Mouse (Mus musculus): ENCODE results near the gene Ptch2. TPM values are rescaled to one million over a fixed set of nuclear protein-coding genes. Genes with fewer than 3 reads are reported as not detected.
A peak's percentile ranks its signal among the peaks of the same experiment; 100 is the strongest.

Ptch2 gene
- polyA plus RNA-seq, 1 experiment from 2014 or later = 4.5 TPM

- Histone ChIP-seq H3K9ac (replicated peaks; ENCODE audit: low read length) (no peak overlapping the region), H3K36me3 (ENCODE audit: control insufficient read depth, insufficient read depth, low read length) (peaks cover 47% of the 10 kb centered on the region), H3K27me3 (ENCODE audit: control insufficient read depth, insufficient read depth, low read length) (no peaks in the 10 kb centered on the region), H3K4me3 (replicated peaks; ENCODE audit: low read depth, low read length) (no peak overlapping the region), H3K4me2 (ENCODE audit: low read length) (no peak overlapping the region), H3K27ac (replicated peaks; ENCODE audit: low read depth, low read length) (no peak overlapping the region), H3K4me1 (ENCODE audit: control insufficient read depth, insufficient read depth, low read length) (no peaks in the 10 kb centered on the region), H3K9me3 (ENCODE audit: control insufficient read depth, low read length) (no peaks in the 10 kb centered on the region)
- ATAC-seq (ENCODE audit: low FRiP score, low TSS enrichment) (no peak), DNase-seq (no peak)
- WGBS = 85% methylated on average over 18 of the region's 18 CpGs
Observed at GRCm38 (mm10) chr4:117148047-117148713, 52.3 kb downstream of the Ptch2 start.

DNA sequence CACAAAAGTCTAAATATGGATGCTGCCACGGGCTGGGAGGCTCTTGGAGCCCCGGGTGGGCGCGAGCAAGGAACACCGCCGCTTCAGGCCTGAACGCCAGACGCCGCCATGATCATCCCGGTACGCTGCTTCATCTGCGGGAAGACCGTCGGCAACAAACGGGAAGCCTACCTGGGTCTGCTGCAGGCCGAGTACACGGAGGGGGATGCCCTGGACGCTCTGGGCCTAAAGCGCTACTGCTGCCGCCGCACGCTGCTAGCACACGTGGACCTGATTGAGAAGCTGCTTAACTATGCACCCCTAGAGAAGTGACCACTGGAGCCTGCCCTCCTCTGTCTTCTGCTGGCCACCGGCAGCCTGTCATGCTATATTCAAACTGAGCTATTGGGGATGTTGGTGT, 52.9 kb downstream of the Ptch2 start:
- no peak overlapping the region for H3K27ac ChIP-seq (replicated peaks; ENCODE audit: low read depth, low read length)
- DNase-seq = no peak
- no peak overlapping the region for H3K4me3 ChIP-seq (replicated peaks; ENCODE audit: low read depth, low read length)
- H3K36me3 ChIP-seq (ENCODE audit: control insufficient read depth, insufficient read depth, low read length) = peaks cover 53% of the 10 kb centered on the region
- H3K9me3 ChIP-seq (ENCODE audit: control insufficient read depth, low read length) = no peaks in the 10 kb centered on the region
- no peak overlapping the region for H3K9ac ChIP-seq (replicated peaks; ENCODE audit: low read length)
- H3K27me3 ChIP-seq (ENCODE audit: control insufficient read depth, insufficient read depth, low read length) = no peaks in the 10 kb centered on the region
- no peak overlapping the region for H3K4me2 ChIP-seq (ENCODE audit: low read length)
- 72% methylated on average over 24 of the region's 24 CpGs for WGBS
- ATAC-seq (ENCODE audit: low FRiP score, low TSS enrichment) = no peak; the same call in 1 of the 2 replicates
- H3K4me1 ChIP-seq (ENCODE audit: control insufficient read depth, insufficient read depth, low read length) = no peaks in the 10 kb centered on the region

- ATAC-seq (ENCODE audit: low FRiP score, low TSS enrichment) (no peak), DNase-seq (no peak)
- no peaks in the 10 kb centered on the region for H3K9me3 ChIP-seq (ENCODE audit: control insufficient read depth, low read length)
- WGBS = 75% methylated on average over 6 of the region's 6 CpGs
- no peak overlapping the region for H3K4me2 ChIP-seq (ENCODE audit: low read length)
- H3K36me3 ChIP-seq (ENCODE audit: control insufficient read depth, insufficient read depth, low read length) = peaks cover 61% of the 10 kb centered on the region
- no peaks in the 10 kb centered on the region for H3K27me3 ChIP-seq (ENCODE audit: control insufficient read depth, insufficient read depth, low read length)
- no peak overlapping the region for H3K27ac ChIP-seq (replicated peaks; ENCODE audit: low read depth, low read length)
- no peaks in the 10 kb centered on the region for H3K4me1 ChIP-seq (ENCODE audit: control insufficient read depth, insufficient read depth, low read length)
- H3K4me3 ChIP-seq (replicated peaks; ENCODE audit: low read depth, low read length) = no peak overlapping the region
- H3K9ac ChIP-seq (replicated peaks; ENCODE audit: low read length) = no peak overlapping the region
Observed at GRCm38 (mm10) chr4:117149291-117150211, 53.7 kb downstream of the Ptch2 start.

- 91% methylated on average over 6 of the region's 6 CpGs for WGBS
Observed at GRCm38 (mm10) chr4:117150212-117150733, 54.4 kb downstream of the Ptch2 start.

GRCm38 (mm10) chr4:117151416-117151815, 55.5 kb downstream of the Ptch2 start:
- Histone ChIP-seq H3K27me3 (ENCODE audit: control insufficient read depth, insufficient read depth, low read length) (no peaks in the 10 kb centered on the region), H3K4me3 (replicated peaks; ENCODE audit: low read depth, low read length) (no peak overlapping the region), H3K27ac (replicated peaks; ENCODE audit: low read depth, low read length) (no peak overlapping the region), H3K36me3 (ENCODE audit: control insufficient read depth, insufficient read depth, low read length) (peaks cover 63% of the 10 kb centered on the region), H3K9ac (replicated peaks; ENCODE audit: low read length) (no peak overlapping the region), H3K4me2 (ENCODE audit: low read length) (no peak overlapping the region), H3K9me3 (ENCODE audit: control insufficient read depth, low read length) (no peaks in the 10 kb centered on the region), H3K4me1 (ENCODE audit: control insufficient read depth, insufficient read depth, low read length) (0 out of 2 replicates have a peak, but pooled peaks cover 4% of the 10 kb centered on the region)
- WGBS = 85% methylated on average over 1 of the region's 1 CpGs
- no peak for ATAC-seq (ENCODE audit: low FRiP score, low TSS enrichment)
- no peak for DNase-seq

More at GRCm38 (mm10) chr4:117150212-117150733, 54.4 kb downstream of the Ptch2 start:
- H3K4me1 ChIP-seq (ENCODE audit: control insufficient read depth, insufficient read depth, low read length) = 0 out of 2 replicates have a peak, but pooled peaks cover 4% of the 10 kb centered on the region
- no peaks in the 10 kb centered on the region for H3K9me3 ChIP-seq (ENCODE audit: control insufficient read depth, low read length)
- H3K9ac ChIP-seq (replicated peaks; ENCODE audit: low read length) = no peak overlapping the region
- no peak for ATAC-seq (ENCODE audit: low FRiP score, low TSS enrichment)
- no peak overlapping the region for H3K4me2 ChIP-seq (ENCODE audit: low read length)
- no peak overlapping the region for H3K4me3 ChIP-seq (replicated peaks; ENCODE audit: low read depth, low read length)
- H3K27me3 ChIP-seq (ENCODE audit: control insufficient read depth, insufficient read depth, low read length) = no peaks in the 10 kb centered on the region
- peaks cover 63% of the 10 kb centered on the region for H3K36me3 ChIP-seq (ENCODE audit: control insufficient read depth, insufficient read depth, low read length)
- no peak overlapping the region for H3K27ac ChIP-seq (replicated peaks; ENCODE audit: low read depth, low read length)
- DNase-seq = no peak

DNA sequence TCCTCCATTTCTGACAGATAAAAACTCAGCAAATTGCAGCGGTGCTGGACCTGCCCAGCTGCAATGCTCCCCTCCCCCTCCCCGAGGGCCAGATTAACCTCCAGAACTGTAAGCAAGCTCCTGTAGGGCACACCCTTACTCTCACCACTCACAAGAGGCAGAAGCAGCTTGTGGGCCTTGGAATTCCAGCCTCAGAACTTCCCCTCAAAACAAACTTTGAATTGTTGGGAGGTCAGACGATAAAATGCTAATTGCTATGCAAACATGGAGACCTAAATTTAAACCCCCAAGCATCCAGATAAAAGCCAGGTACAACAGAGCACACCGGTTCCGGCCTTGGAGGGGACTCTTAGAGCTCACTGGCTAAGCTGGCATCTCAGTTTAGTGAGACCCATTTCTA, 56.8 kb downstream of the Ptch2 start:
- DNase-seq (no peak), ATAC-seq (ENCODE audit: low FRiP score, low TSS enrichment) (no peak)
- WGBS = 90% methylated on average over 5 of the region's 5 CpGs
- Histone ChIP-seq H3K27me3 (ENCODE audit: control insufficient read depth, insufficient read depth, low read length) (no peaks in the 10 kb centered on the region), H3K36me3 (ENCODE audit: control insufficient read depth, insufficient read depth, low read length) (peaks cover 62% of the 10 kb centered on the region), H3K4me2 (ENCODE audit: low read length) (no peak overlapping the region), H3K4me3 (replicated peaks; ENCODE audit: low read depth, low read length) (no peak overlapping the region), H3K9me3 (ENCODE audit: control insufficient read depth, low read length) (no peaks in the 10 kb centered on the region), H3K4me1 (ENCODE audit: control insufficient read depth, insufficient read depth, low read length) (0 out of 2 replicates have a peak, but pooled peaks cover 4% of the 10 kb centered on the region), H3K27ac (replicated peaks; ENCODE audit: low read depth, low read length) (no peak overlapping the region), H3K9ac (replicated peaks; ENCODE audit: low read length) (no peak overlapping the region)

DNA sequence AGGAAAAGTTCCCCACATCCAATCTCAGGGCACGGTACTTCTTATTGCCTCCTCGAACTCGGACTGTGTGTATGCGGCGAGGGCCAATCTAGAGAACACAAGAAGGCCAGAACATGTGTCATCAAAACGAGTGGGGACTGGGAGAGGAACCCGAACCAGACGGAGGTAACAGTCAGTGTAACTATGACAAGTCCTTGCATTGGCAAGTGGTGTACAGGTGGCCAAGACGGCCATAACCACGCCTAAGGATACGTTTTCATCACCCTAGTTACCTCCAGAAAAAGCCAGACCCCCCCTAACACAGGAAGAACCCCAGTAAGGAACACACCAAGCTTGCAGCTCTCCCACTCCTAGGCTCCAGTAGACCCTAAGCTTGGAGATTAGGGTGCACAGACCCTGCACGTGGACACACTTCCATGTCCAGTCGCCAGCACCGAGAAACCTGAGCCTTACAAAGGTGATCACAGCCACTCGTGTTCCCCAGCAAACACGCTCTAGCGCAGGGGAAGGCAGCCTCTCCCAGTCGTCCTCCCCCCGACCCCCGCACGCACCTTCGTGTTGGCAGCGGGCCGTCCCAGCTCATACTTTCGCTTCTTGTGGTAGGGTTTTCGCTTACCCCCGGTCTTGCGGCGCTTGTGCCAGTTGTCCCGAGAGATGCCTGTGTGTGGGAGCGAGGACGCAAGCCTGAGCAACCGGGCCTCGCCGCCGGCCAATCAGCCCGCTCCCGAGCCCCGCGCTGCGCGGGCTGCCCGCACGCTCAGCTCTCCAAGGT, 59.3 kb downstream of the Ptch2 start:
- H3K4me1 ChIP-seq (ENCODE audit: control insufficient read depth, insufficient read depth, low read length) = 0 out of 2 replicates have a peak, but pooled peaks cover 4% of the 10 kb centered on the region
- H3K36me3 ChIP-seq (ENCODE audit: control insufficient read depth, insufficient read depth, low read length) = peaks cover 46% of the 10 kb centered on the region
- peak overlapping the region; percentile 96 for H3K4me2 ChIP-seq (ENCODE audit: low read length)
- no peaks in the 10 kb centered on the region for H3K9me3 ChIP-seq (ENCODE audit: control insufficient read depth, low read length)
- H3K27ac ChIP-seq (replicated peaks; ENCODE audit: low read depth, low read length) = peak overlapping the region; percentile 93
- WGBS = 2% methylated on average over 44 of the region's 44 CpGs
- no peak for DNase-seq
- H3K27me3 ChIP-seq (ENCODE audit: control insufficient read depth, insufficient read depth, low read length) = no peaks in the 10 kb centered on the region
- peak overlapping the region; percentile 95 for H3K9ac ChIP-seq (replicated peaks; ENCODE audit: low read length)
- H3K4me3 ChIP-seq (replicated peaks; ENCODE audit: low read depth, low read length) = peak overlapping the region; percentile 96
- peak; percentile 12; the same call in 1 of the 2 replicates for ATAC-seq (ENCODE audit: low FRiP score, low TSS enrichment)

- peak; percentile 95 for DNase-seq
- Histone ChIP-seq H3K4me1 (ENCODE audit: control insufficient read depth, insufficient read depth, low read length) (0 out of 2 replicates have a peak, but pooled peaks cover 4% of the 10 kb centered on the region), H3K4me3 (replicated peaks; ENCODE audit: low read depth, low read length) (peak within 1 kb of the TSS; percentile 96), H3K36me3 (ENCODE audit: control insufficient read depth, insufficient read depth, low read length) (peaks cover 42% of the 10 kb centered on the region), H3K9ac (replicated peaks; ENCODE audit: low read length) (peak within 1 kb of the TSS; percentile 95), H3K4me2 (ENCODE audit: low read length) (peak within 1 kb of the TSS; percentile 96), H3K27me3 (ENCODE audit: control insufficient read depth, insufficient read depth, low read length) (no peaks in the 10 kb centered on the region), H3K27ac (replicated peaks; ENCODE audit: low read depth, low read length) (peak within 1 kb of the TSS; percentile 93), H3K9me3 (ENCODE audit: control insufficient read depth, low read length) (no peaks in the 10 kb centered on the region)
- ATAC-seq (ENCODE audit: low FRiP score, low TSS enrichment) = peak; percentile 91
- WGBS = under 1% methylated on average over 52 of the region's 52 CpGs
Observed at GRCm38 (mm10) chr4:117155792-117156355, 60.0 kb downstream of the Ptch2 start, which contains the start of gene Rps8. TSS of gene Rps8 (minus strand) at chr4:117156243.
